Mouse (Mus musculus): ENCODE measurements around the gene Acap2.

Gene Acap2

GRCm38 (mm10) chr16:31043136-31043535, 157.9 kb downstream of the Acap2 start:
- DNase-seq: no peak
